Mouse (Mus musculus) stomach, postnatal 0 days (tissue): ENCODE data around the gene Bpifb9a.
"Not testable (repeated sequence)": the region's sequence is repeated elsewhere in the genome, so short reads cannot be mapped to it uniquely, and the experiment has no call there.

ENCODE experiments used
- CTCF ChIP-seq: IDR thresholded peaks from 2 replicates; pipeline ENCODE4 v1.5.1; 2016; ENCODE audit warnings: antibody characterized with exemption, low read depth, mild to moderate bottlenecking, moderate library complexity
- EP300 ChIP-seq: optimal IDR thresholded peaks from 2 replicates; pipeline ENCODE3; 2016; ENCODE audit warnings: antibody characterized with exemption

DNA sequence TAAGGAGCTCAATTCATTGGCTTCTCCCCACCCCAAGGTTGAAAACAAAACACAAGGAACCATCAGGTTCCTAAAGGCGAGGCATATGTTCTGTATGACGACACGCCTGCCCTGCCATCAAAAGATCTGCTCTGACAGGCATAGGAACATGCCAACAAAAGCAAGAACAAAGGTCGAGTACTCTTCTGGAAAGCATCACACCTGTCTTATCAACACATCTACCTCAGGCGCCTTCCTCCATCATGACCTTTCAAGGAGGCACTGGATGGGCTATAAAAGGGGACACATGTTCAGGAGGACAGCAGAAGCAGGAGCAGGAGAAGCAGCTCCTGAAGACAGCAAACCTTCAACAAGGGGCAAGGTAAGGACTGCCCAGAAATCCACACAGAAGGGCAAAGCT, at the start of gene Bpifb9a:
- TF ChIP-seq CTCF, EP300: not testable (repeated sequence)
